Mouse (Mus musculus): ENCODE measurements around the gene BC016579. TPM values are rescaled to one million over a fixed set of nuclear protein-coding genes. Genes with fewer than 3 reads are reported as not detected.

BC016579 gene
- under 1 TPM; 0.20 to 0.28 TPM for total RNA-seq (2021)

DNA sequence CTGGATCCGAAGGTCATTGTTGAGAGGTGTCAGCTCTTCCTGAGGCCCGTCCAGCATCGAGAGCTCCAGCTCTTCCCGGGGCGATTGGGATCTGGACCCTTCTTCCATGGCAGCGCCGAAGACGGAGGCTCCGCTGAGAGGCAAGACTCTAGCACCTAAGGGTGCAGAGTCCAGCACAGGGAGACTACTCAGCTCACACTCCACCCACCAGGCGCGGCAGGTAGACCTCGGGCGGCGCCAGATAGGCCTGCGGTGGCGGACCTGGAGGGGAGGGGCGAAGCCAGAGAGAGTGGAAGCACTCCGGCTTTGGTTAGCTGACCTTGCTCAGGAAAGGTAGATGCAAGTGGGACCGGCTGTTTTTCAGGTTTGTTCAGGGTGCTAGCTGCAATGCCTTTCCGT is at the start of gene BC016579:
TSS of gene BC016579 (minus strand) at position 135 of the 399 bp plus-strand sequence.
- no peak for DNase-seq

DNA sequence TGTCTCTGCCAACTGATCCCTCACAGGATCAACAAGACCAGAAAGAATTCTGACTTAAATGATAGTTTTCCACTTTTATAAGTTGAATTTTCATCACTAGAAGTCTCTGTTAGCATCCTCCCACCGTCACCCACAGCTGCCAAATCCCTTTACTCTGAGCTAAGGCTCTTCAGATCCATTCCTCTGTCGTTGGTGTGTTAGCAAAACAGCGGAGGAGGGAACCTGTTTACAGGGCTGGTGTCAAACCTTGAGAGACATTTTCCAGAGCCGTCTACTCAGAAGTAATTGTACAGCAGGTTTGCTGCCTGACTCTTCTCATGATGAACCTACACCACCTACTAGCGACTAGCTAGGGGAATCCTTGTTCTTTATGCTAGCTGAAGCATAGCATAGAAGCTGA is 45.4 kb upstream of the BC016579 start:
- no peak for DNase-seq

DNA sequence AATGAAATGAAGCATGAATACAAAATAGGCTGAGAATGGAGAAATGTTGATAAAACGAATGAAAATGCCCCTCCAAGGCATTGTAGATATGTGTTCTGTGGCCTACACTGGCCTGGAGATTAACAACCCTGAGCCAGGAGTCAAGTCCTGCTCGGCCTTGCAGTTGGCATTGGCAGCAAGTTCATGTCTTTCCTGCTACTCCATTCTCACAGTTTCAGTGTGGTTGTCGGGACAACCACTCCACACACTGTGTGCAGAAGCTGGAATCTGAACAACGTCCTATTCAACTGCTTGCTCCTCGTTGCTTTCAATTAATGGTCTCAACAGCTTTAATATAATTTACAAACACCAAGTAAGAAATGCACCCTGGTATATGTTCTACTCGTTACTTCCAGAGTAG is 44.1 kb upstream of the BC016579 start:
- DNase-seq, result no peak

DNA sequence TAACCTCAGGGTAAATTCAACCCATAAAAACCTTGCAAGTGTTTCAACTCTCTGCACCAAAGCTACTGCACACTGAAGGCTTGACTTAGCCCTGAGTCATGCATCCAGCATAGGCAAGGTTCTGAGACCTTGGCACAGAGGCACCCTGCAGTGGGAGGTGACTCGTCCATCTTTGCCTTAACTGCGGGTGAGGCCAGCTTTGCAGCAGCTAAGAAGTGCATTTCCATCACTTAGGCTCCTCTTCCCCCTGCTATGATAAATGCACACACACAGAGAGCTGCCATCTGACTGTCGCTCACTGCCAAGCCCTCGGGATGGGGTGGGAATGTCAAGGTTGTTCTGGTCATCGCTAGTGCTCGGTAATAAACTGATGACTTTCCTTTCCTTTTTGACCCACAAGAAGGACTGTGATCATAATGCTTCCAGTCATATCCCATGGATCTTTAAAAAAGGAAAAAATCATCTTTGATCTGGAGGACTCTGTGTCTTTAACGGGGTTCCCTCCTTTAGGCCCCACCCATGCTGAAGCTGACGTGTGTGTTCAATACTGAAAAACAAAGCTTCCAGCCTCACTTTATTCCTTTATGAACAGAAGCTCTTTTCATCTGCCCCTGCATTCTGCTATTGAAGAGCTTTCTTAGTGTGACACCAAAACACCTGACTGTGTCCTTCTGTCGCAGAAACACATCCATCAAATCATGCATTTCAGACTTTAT is 41.7 kb upstream of the BC016579 start:
- DNase-seq, result no peak

DNA sequence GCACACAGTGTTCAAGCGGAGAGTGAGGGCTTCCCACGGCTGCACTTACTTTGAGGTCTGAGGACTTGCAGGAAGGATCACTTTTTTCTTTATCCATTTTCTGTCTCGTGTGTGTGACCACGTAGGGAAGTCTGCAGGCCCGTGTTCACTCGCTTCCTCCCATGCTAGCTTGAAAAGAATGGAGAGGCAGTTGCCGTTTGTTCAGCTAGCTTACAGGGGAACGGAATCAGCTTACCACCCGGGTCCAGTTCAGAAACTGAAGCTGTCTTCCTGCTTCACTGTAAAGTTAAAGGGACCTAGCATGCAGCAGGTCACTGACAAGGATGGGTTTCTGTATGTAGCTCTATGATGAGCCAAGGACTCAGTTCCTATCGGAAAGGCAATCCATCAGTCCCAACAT is 39.7 kb upstream of the BC016579 start, which contains the start of gene Tmprss7:
TSS of gene Tmprss7 (minus strand) at position 101 of the 400 bp plus-strand sequence.
- no peak for DNase-seq

DNA sequence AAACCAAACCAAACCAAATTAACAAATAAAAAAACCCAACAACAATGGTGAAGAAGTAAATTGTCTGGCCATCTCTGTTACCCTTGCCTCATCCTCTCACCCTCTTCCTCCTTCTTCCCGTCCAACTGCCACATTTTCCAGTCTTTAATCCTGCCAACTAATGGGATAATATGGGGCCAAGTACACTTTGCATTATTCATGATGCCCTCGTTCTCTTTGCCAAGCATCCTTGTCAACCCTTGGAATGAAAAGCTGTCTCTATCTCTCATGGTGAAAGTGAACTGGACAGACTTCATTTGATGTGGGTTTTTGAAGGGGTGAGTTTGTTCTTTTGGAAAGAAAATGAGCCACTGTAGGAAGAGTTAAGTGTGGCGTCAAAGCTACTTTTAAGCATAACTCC is 39.0 kb upstream of the BC016579 start:
- DNase-seq, result no peak

DNA sequence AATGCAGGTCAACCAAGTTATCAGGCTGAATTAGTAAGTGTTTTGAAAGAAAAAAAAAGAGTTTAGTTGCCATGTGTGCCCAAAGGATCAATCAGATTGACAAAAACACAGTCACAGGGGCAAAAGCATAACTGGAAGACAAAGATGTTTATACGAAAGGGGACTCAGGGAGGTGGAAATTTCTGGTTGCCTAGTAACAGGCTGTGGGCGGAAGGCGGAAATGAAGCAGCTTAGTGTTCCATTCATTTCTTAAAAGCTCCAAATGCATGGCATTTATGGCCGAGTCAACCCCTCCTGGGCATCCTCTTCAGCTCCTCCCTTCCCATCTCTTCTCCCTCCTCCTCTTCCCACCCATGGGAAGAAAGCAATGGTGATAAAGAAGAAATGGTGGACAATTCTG is 36.3 kb upstream of the BC016579 start:
- DNase-seq, result no peak

DNA sequence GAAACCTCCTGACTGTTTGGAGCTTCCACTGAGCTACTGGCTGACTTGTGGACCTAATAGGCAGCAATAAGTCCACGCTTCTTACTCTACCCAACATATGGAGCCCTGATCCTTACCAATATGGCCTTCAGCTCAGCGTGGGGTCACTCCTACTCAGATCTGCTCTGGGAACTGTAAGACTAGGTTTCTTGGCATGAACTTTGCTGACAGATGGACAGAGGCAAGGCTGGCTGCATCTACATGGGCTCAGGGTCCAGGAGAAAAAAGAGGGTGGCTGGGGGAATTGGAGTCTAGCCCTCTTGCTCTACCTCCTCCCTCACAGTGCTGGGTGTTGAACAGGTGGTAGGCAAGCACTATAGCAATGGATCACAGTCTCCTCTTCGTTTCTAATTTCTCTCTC is 33.0 kb upstream of the BC016579 start:
- DNase-seq, result no peak

DNA sequence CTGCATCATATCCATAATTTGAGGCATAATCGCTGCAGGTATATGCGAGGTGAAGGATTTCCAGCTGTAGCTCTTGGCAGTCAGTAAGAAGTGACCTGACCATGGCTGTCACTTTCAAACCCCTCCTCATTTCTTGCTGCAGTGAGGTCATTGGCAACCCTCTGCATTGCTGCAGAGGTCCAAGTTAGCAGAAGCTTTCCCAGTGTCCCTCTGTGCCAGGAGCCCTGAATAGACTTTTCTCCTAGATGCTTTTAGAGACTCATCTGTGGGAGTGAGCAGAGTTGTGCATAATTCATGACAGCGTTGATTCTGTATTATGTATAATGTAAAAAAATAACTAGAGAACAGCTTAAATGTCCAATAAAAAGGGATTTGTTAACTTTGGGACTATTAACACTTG is 31.4 kb upstream of the BC016579 start:
- DNase-seq, result no peak

DNA sequence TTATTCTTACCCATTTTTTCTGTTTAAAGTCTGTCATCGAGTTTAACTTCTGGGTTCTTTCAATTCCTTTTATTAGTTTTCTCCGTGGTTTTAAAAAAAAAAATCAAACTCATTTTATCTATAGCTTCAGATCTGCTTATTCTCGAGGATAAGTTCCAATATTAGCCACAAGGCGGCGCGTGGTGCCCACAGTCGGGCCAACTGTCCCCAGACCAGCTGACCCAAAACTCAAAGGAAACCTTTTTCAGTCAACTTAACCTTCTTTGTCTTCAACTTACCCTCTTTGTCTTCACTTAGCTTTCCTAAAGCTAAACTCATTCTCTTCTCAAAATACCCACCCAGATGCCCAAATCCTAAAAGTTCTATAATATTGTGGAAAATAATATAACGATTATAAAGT is 30.9 kb upstream of the BC016579 start:
- DNase-seq, result peak; percentile 31 to 38

DNA sequence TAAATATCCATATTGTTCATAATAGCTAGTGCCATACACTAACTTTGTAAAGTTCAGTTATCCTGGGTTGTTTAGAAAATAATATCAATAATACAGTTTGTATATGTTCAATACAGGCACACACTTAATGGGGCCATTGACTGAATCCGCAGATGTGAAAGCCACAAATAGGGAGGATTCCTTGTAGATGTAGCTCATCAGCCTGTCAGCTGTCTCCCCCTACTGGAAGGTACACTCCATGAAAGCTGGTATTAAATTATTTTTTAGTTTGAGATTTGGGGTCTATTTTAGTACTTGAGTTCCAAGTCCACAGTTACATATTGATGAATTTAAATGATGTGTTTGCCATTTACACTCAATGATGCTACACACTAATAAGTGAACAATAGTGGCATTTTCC is 22.6 kb upstream of the BC016579 start:
- DNase-seq, result no peak

DNA sequence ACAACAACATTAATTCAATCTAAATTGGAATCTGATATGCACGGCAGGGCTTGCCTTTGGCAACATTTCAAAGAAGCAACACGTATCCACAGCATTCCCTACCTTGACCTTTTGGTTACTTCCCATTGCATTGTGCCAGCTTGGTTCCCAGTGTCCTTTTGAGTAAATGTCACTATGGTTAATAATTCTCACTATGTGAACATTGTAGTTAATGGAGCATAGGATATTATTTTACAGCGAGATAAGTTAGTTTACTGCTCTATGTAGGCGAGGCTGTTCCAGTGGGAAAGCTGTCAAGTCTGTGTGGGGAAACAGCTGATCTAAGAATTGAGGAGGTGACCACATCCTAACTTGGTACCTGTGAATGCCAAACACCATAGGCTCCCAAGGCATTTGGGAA is 16.1 kb upstream of the BC016579 start:
- DNase-seq, result no peak

DNA sequence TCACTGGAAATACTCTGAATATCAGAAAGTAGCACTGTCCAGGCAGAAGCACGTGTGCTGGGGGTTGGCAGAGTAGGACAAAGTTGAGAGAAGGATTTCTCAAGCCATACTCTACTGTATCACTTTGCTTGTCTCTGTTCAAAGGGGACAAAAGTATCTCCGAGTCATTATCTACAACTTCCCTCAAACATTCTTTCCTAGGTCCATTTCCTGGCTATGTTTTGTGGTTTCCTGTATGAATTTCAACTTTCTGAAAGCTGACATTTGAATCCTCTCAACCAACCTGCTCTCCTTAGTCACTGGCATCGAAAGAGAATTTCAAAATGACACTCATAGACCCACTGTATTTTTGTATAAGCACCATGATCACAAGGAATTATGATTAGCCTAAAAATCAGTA is 14.3 kb upstream of the BC016579 start:
- no peak for DNase-seq

DNA sequence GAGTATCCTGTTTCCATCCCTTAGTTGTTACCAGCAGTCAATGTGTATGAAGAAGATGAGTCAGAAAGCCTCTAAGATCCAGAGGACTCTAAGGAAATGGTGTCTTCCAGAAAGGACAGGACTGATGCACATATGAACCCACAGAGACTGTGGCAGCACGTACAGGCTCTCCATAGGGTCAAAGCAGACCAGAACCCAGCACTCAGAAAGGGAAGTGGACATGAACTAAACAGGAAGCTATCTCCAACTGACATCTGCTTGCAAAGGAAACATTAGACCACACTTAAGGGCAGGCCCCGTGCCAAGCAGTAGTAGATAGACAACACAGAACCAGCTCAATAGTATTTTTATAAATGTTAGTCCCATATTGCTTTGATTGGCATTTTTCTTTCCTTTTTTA is 12.3 kb upstream of the BC016579 start:
- no peak for DNase-seq

DNA sequence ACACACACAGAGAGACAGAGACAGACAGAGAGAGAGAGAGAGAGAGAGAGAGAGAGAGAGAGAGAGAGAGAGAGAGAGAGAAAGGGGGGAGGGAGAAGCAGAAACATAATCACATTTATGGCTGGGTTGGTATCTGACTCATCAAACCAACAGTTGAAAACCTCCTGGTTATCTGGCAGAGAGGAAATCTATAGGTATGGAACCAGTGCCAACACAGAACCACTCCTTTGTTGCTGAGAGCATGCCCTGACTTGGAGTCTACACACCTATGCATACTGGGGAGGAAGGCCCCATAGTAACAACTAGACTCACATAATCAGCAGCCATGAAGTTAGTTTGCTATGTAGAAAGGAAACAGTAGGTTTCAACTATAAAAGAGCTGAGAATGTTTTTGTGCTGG is 8.5 kb upstream of the BC016579 start:
- no peak for DNase-seq

DNA sequence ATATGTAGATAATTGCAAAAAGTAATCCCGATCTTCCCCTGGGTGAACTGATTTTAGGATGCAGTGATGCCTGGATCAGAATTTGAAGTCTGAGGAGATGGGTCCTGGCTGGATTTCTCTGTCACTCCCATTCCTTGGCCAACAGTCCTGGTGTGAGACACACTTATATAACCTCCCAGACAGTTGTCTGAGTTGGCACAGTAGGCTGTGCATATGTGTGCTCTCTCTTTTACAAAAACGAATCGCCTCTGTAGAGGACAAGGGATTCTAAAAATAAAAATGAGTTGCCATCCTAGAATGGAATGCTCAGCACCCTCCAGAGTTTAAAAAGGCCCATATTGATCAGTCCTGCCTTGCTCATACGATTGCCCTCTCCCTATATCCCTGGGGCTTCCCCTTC is 5.7 kb upstream of the BC016579 start:
- DNase-seq, result peak in 1 of 2 experiments; percentile 12

DNA sequence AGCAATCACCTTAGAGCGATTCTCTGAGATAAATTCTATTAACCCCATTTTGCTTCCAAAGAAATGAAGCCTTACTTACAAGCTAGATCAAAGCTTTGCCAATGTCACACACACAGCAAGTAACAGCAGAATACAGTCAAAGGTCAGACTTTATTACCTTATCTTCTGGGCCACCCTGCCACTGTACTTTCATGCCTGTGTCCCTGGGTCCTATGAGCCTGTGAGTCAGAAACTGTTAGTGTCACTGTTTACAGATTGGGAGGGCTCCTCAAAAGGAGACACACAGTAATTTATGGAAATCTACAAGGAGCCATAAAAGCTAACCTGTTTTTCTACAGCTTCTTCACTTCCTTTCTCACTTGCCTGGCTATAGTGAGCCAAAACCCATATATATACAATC is 4.4 kb upstream of the BC016579 start:
- no peak for DNase-seq

DNA sequence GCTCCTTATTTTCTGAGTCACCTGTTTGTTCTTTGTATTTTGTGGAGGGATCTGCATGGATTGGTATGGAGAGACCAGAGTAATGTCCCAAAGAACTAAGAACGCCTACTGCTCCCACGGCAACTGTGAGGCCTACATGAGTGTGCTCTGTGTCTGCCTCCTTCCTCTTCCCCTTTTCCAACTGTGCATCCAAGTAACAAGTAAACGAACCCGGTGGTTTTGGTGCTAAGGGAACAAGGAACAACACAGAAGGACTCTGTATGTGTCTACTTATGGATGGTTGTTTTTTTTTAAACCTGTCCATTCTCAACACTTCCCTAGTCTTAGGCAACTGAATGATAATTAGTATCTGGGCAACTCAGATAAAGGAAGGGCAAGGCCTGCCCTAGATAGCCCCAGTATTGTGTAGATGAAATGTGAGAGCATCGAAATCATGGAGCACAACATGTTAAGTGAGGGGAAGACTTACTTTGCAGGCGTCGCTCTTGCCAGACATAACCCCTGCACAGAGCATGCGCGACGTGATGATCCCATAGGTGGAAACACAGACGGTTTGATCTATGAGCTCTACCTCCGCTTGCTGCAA is 3.8 kb upstream of the BC016579 start:
- DNase-seq, result no peak

DNA sequence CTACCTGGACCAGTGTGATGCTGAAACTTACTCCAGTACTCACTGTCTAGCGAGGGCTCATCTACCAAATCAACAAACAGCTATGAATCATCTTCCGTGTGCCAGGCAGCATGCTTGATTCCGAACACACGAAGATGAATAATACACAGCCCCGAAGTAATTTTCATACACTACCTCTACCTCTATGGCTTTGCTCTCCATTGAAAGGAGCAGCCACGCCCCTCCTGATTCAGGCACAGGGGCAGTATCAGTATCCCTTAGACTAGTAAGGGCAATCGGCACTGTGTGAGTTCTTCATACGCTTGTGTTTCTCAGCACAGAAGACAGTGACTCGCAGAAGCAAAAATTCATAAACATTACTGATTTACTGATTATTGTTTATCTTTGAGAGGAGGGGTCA is 597 bp upstream of the BC016579 start:
- no peak for DNase-seq

DNA sequence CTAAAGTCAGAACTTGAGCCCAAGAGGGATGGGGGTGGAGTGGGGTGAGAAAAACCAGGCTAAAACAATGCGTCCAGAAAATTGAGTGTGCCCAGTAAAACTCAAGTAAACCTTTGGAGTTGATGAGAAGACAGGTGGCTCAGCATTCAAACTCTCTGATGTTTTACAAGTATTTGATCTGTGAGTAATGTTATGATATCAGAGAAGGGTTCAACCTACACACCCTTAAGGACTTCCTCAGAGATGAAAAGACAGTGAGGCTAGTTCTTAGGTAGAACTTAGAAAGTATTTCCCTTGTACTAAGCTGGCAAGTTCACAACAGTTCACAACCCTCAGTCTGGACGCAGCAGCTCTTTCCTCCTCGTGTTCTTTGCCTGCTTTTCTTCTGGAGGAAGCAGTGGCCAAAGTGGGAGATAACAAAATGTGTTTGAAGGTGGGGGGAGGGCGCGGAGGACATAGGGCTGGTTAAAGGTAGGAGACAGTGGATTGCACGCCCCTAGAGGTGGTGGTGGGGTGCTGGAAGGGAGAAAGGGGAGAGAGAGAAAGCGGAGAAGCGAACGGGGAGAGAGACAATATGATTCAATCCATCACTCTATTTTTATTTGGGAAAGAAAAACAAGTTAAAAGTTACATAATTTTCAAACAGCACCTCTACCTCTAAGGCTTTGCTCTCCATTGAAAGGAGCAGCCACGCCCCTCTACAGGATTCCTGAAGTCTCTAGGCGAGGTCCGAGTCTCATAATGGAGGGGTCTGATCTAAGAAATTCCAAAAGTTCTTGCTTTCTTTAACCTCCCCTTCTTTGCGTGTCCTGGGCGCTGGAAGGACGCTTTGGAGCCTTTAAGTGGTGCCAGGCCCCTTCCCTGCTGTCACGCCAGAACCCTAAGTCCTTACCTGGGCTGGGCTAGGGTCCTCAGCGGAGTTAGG is 597 bp downstream of the BC016579 start:
- DNase-seq, result no peak

DNA sequence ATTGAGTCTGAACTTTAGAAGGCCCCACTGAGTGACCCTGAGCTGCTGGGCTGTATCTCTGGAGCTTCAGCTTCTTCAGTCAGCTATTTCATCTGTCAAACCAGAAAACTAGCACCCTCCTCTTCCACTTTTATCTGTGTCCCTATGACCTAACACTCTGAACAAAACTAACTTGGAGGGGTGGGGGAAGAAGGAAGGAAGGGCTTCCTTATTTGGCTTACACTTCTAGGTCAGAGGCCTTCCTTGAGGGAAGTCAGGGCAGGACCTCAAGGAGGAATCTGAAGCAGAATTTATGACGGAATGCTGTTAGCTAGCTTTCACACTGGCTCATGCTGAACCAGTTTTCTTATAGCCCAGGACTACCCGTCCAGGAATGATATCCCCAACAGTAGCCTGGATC is 2.4 kb downstream of the BC016579 start:
- DNase-seq, result no peak

DNA sequence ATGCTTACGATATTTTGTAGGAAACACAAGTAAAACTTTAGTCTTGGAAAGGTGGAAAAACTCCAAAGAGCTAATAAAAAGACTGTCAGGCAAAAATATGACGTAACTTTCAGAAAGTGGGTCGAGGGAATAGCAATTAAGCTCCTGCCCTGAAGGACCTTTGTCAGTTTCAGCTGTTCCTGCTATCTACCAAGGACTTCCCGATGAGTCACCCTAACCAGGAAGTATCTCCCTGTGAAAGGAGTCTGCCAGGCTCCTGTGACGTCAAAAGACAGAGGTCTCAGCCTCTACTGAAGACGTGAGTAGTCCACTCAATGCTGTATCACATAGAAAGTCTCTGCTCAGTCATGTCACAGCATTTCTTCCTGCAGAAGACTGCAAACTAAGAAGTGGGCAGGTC is 9.5 kb downstream of the BC016579 start:
- no peak for DNase-seq

DNA sequence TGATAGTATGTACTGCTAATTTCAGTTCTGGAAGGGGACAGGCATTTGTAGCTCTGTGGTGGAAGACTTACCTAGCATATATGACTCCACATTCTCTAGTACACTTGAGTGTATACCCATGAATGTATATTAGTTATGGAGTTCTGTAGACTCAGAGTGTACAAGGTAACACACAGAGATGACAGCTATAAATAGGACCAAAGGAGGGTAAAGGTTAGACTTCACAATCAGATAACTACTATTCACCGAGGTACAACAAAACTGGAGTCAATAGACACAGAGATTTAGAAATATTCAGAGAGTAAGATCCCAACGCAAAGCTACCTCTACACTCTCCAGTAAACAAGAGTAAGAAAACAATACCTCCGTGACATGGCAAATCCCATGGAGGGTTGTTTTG is 9.9 kb downstream of the BC016579 start:
- no peak for DNase-seq

DNA sequence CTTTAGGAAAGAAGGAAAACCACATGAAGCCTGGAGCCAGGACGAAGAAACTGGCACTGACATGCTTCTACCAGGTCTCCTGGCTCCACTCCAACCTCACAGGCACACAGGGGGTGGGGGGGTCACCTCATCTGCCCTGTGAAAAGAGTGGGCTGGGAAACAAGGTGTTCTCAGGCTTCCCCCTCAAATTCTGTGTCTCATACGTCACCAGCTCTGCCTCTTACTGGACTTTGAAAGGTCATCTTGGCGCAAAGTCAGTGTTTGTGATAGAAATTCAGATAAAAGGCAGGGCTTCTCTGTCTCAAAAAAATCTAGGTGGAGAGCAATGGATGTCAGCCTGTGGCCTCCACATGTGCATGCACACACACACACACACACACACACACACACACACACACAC is 12.6 kb downstream of the BC016579 start:
- DNase-seq, result no peak
